Mouse (Mus musculus) heart, embryonic 12.5 days (tissue): Measurements from ENCODE around the gene Fpr2. TPM values are rescaled to one million over a fixed set of nuclear protein-coding genes. Genes with fewer than 3 reads are reported as not detected.
"Not testable (repeated sequence)": the region's sequence is repeated elsewhere in the genome, so short reads cannot be mapped to it uniquely, and the experiment has no call there.

Experiments used
- ATAC-seq: fragments of 200-750 bp; cut with Nextera tagmentation; 2 replicates; pipeline ENCODE4 v1.8.0; 2017; ENCODE audit warnings: moderate TSS enrichment, moderate library complexity; ENCODE audit not compliant: insufficient number of reproducible peaks, low FRiP score
- H3K27ac ChIP-seq: fragments of 300-500 bp; sonication (generic); 2 replicates; pipeline ENCODE4 v1.5.1; 2016; ENCODE audit warnings: mild to moderate bottlenecking, moderate library complexity; ENCODE audit not compliant: poor library complexity, severe bottlenecking
- H3K27me3 ChIP-seq: fragments of 300-500 bp; sonication (generic); replicated peaks from 2 replicates; pipeline ENCODE4 v1.6.1; 2016; ENCODE audit warnings: mild to moderate bottlenecking, moderate library complexity
- H3K36me3 ChIP-seq: fragments of 300-500 bp; sonication (generic); 2 replicates; pipeline ENCODE4 v1.6.1; 2016; ENCODE audit warnings: mild to moderate bottlenecking, moderate library complexity
- H3K4me1 ChIP-seq: fragments of 300-500 bp; sonication (generic); replicated peaks from 2 replicates; pipeline ENCODE4 v1.6.1; 2016; ENCODE audit warnings: mild to moderate bottlenecking
- H3K4me2 ChIP-seq: fragments of 300-500 bp; sonication (generic); 2 replicates; pipeline ENCODE4 v1.6.1; 2016; ENCODE audit warnings: mild to moderate bottlenecking, moderate library complexity
- H3K4me3 ChIP-seq: fragments of 300-500 bp; sonication (generic); 2 replicates; pipeline ENCODE4 v1.5.1; 2016; ENCODE audit warnings: mild to moderate bottlenecking
- H3K9ac ChIP-seq: fragments of 300-500 bp; sonication (generic); 2 replicates; pipeline ENCODE4 v1.6.1; 2016; ENCODE audit warnings: mild to moderate bottlenecking, moderate library complexity
- H3K9me3 ChIP-seq: fragments of 300-500 bp; sonication (generic); replicated peaks from 2 replicates; pipeline ENCODE4 v1.6.1; 2016; ENCODE audit warnings: mild to moderate bottlenecking, moderate library complexity
- WGBS: fragments of 180-500 bp; shearing (Covaris S2); methylation state at CpG from one replicate; pipeline ENCODE4 v1.1.7; 2016; 5-methylcytosine and 5-hydroxymethylcytosine counted together
- polyA plus RNA-seq: library from polyadenylated mRNA; unstranded; fragments of >200 nt; fragmentation: Nextera tagmentation; extraction: Ambion mirVana; gene quantifications from 2 replicates; pipeline ENCODE4 v1.2.1, GENCODE M21; 2016

The Fpr2 gene
- polyA plus RNA-seq, 1 experiment from 2014 or later: not detected

- no peaks in the 10 kb centered on the region for H3K9me3 ChIP-seq
- no peaks in the 10 kb centered on the region for H3K27me3 ChIP-seq
- H3K9ac ChIP-seq: no peak within 1 kb of the TSS
- no peak for ATAC-seq
- no peak within 1 kb of the TSS for H3K4me3 ChIP-seq
- H3K4me2 ChIP-seq: no peak within 1 kb of the TSS
- no peaks in the 10 kb centered on the region for H3K36me3 ChIP-seq
- H3K27ac ChIP-seq: no peak within 1 kb of the TSS
- no peaks in the 10 kb centered on the region for H3K4me1 ChIP-seq
- 65% methylated on average over 1 of the region's 1 CpGs for WGBS
Observed at GRCm38 (mm10) chr17:17883840-17884239, 3.8 kb upstream of the Fpr2 start, which contains the start of gene Fpr1. Gene Fpr1 (minus strand): TSS chr17:17883940.

- WGBS: 79% methylated on average over 2 of the region's 2 CpGs
- no peak for ATAC-seq
Observed at GRCm38 (mm10) chr17:17889732-17890425, 2.3 kb downstream of the Fpr2 start.

GRCm38 (mm10) chr17:17896039-17896438 is 8.4 kb downstream of the Fpr2 start:
- H3K27me3 ChIP-seq: no peaks in the 10 kb centered on the region
- WGBS: 2% methylated on average over 4 of the region's 4 CpGs
- H3K9ac ChIP-seq: no peak overlapping the region
- no peak overlapping the region for H3K4me2 ChIP-seq
- H3K27ac ChIP-seq: no peak overlapping the region
- no peaks in the 10 kb centered on the region for H3K9me3 ChIP-seq
- H3K4me3 ChIP-seq: no peak overlapping the region
- no peak for ATAC-seq
- no peaks in the 10 kb centered on the region for H3K36me3 ChIP-seq
- H3K4me1 ChIP-seq: no peaks in the 10 kb centered on the region

More at GRCm38 (mm10) chr17:17889732-17890425, 2.3 kb downstream of the Fpr2 start:
- no peak overlapping the region for H3K4me2 ChIP-seq
- H3K4me1 ChIP-seq: no peaks in the 10 kb centered on the region
- H3K27ac ChIP-seq: no peak overlapping the region
- H3K9ac ChIP-seq: no peak overlapping the region
- H3K27me3 ChIP-seq: no peaks in the 10 kb centered on the region
- no peaks in the 10 kb centered on the region for H3K36me3 ChIP-seq
- no peak overlapping the region for H3K4me3 ChIP-seq
- H3K9me3 ChIP-seq: no peaks in the 10 kb centered on the region

DNA sequence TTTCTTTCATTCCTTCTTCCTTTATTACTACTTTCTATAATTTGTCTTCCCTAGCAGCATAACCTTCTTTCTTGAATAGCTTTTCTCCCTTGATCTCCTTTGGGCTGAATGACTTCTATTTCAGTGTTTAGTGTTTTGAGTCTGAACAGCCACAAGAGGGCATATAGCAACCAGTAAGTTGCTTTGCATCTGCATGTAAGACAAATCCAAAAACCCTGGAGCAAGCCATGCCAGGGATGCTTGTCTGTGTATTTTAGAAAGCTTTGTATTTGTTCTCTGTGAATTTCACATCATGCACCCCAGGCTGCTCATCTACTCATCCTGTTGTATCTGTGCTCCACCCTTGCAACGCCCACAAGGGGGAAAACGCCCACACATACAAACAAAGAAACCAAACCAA is 11.6 kb downstream of the Fpr2 start:
- no peak for ATAC-seq
- Histone ChIP-seq H3K27ac (no peak overlapping the region), H3K36me3 (no peaks in the 10 kb centered on the region), H3K4me1 (no peaks in the 10 kb centered on the region), H3K4me2 (no peak overlapping the region), H3K9ac (no peak overlapping the region), H3K9me3 (no peaks in the 10 kb centered on the region), H3K4me3 (no peak overlapping the region), H3K27me3 (no peaks in the 10 kb centered on the region)
- 70% methylated on average over 2 of the region's 2 CpGs for WGBS

- WGBS: 85% methylated on average over 1 of the region's 1 CpGs
- H3K36me3 ChIP-seq: no peaks in the 10 kb centered on the region
Observed at GRCm38 (mm10) chr17:17900768-17901167, 13.1 kb downstream of the Fpr2 start.

DNA sequence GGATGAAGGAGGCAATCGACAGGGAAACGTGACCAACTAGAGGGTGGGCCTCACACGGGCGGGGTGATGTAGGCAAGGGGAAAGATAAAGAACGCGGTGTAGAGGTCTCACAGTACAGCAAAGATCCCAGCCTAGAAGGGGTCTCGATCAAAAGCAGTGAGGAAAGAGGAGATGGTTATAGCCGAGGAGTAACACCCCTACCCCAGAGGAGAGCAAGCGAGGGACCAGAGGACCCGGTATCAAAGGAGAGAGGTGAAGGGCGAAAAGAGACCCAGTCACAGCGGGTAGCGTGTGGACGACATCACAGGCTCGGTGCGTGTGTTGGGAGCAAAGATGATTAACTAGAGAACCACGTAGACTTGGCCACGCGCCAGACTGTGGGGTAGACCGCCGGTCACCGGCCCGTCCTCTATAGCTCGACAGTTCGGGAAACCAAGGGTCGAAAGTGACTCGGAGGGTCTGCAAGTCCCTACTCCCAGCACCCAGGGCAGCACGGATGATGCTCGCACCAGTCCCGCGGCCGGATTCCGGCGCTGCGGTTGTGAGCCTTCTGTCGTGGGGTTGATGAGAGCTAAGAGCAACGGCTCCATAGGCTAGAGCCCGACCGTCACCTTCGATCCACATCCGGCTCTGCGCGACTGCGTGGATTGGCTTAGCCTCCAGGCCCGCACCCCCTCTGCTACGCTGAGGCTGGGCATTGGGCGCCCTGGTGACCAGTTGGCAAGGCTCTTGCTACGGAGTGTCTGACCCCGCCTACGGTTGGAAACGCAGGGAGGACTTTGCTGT is 22.2 kb downstream of the Fpr2 start:
- H3K36me3 ChIP-seq: no peaks in the 10 kb centered on the region
- peak overlapping the region; percentile 56 for H3K4me3 ChIP-seq
- WGBS: 11% methylated on average over 51 of the region's 51 CpGs
- no peak overlapping the region for H3K27ac ChIP-seq
- peak overlapping the region; percentile 70 for H3K9ac ChIP-seq
- H3K4me1 ChIP-seq: no peaks in the 10 kb centered on the region
- ATAC-seq: peak; percentile 95
- no peaks in the 10 kb centered on the region for H3K27me3 ChIP-seq
- no peaks in the 10 kb centered on the region; the same call in 1 of the 2 replicates for H3K9me3 ChIP-seq
- H3K4me2 ChIP-seq: peak overlapping the region; percentile 79

More at GRCm38 (mm10) chr17:17900768-17901167, 13.1 kb downstream of the Fpr2 start:
- Histone ChIP-seq H3K27ac (no peak overlapping the region), H3K9me3 (no peaks in the 10 kb centered on the region), H3K4me1 (no peaks in the 10 kb centered on the region), H3K4me2 (no peak overlapping the region), H3K9ac (no peak overlapping the region), H3K27me3 (no peaks in the 10 kb centered on the region), H3K4me3 (no peak overlapping the region)
- ATAC-seq: no peak

DNA sequence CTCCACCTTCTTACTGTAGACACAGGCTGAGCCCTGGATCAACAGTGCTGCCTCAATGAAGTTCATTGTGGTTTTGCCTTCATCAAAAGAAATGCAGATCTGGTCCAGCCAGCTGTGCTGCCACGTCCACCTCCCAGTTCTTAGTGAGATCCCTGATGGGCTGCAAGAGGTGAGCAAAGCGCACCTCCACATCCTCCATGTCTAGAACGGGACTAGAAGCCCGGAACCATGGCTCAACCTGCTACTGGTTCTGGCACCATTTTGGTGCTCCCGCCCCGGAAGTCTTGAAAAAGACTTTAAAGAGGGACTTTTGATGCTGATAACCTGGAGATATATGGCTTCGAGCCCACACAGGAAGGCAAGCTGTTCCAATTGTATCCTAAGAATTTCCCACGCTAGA is 25.0 kb downstream of the Fpr2 start:
- not testable (repeated sequence) for H3K36me3 ChIP-seq, H3K27ac ChIP-seq, H3K4me1 ChIP-seq, H3K9me3 ChIP-seq, H3K27me3 ChIP-seq, H3K9ac ChIP-seq, H3K4me3 ChIP-seq, ATAC-seq, H3K4me2 ChIP-seq
- WGBS: 81% methylated on average over 8 of the region's 8 CpGs

- H3K27me3 ChIP-seq: no peaks in the 10 kb centered on the region
- H3K4me2 ChIP-seq: no peak overlapping the region
- H3K36me3 ChIP-seq: no peaks in the 10 kb centered on the region
- no peak overlapping the region for H3K27ac ChIP-seq
- no peaks in the 10 kb centered on the region for H3K4me1 ChIP-seq
- H3K9ac ChIP-seq: no peak overlapping the region
- H3K4me3 ChIP-seq: no peak overlapping the region
- 80% methylated on average over 1 of the region's 1 CpGs for WGBS
- H3K9me3 ChIP-seq: no peaks in the 10 kb centered on the region
- no peak for ATAC-seq
Observed at GRCm38 (mm10) chr17:17917376-17917775, 29.8 kb downstream of the Fpr2 start.

GRCm38 (mm10) chr17:17917782-17918181 is 30.2 kb downstream of the Fpr2 start:
- Histone ChIP-seq H3K9ac (no peak overlapping the region), H3K36me3 (no peaks in the 10 kb centered on the region)
- ATAC-seq: no peak

More at GRCm38 (mm10) chr17:17917782-17918181, 30.2 kb downstream of the Fpr2 start:
- H3K4me3 ChIP-seq: no peak overlapping the region
- H3K9me3 ChIP-seq: no peaks in the 10 kb centered on the region
- H3K27ac ChIP-seq: no peak overlapping the region
- no peak overlapping the region for H3K4me2 ChIP-seq
- no peaks in the 10 kb centered on the region for H3K4me1 ChIP-seq
- no peaks in the 10 kb centered on the region for H3K27me3 ChIP-seq
